Mouse (Mus musculus) kidney, postnatal 4 days (tissue): ENCODE results near the gene Gjb4.

Source experiments
- DNase-seq, 2 experiments: peaks; one replicate each; pipeline ENCODE4 v3.0.0; 2021; ENCODE audit warnings: mixed read lengths in 2 of 2

The Gjb4 gene

DNA sequence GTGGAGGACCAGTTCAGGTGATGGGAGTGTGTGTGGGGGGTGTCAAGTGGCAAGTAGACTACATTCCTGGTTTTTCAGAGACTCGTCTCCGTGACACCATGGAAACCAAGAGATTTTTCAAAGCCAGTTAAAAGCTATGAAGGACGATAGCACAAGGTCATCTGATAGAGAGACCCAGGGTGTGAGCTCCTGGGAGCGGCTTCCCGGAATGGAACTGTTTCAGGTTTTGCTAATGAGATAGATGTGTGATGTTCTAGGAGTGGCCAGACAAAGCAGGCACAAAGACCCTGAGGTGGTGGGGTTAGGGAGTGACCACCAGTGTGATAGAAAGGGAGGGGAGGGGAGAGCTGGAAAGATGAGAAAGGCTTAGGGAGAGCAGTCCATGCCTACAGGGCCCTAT is 8.9 kb downstream of the Gjb4 start:
- DNase-seq: no peak

DNA sequence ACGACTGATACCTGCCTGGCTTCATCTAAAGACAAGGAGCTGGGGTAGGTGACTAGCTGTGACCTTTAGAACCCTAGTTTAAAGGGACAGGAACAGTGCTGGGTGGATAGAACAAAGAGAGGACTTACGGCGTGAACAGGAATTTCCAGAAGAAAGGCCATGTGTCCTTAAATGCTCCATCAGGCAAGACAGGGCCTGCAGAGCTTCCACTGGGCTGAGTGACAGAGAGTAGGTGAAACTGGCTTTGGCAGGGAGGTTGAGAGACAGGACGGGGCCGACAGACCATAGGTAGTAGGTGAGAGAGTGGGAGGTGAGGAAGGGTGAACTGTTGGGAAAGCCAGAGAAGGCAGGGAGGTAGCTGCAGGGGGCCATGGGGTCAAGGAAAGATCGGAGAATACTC is 12.5 kb downstream of the Gjb4 start:
- DNase-seq: no peak

DNA sequence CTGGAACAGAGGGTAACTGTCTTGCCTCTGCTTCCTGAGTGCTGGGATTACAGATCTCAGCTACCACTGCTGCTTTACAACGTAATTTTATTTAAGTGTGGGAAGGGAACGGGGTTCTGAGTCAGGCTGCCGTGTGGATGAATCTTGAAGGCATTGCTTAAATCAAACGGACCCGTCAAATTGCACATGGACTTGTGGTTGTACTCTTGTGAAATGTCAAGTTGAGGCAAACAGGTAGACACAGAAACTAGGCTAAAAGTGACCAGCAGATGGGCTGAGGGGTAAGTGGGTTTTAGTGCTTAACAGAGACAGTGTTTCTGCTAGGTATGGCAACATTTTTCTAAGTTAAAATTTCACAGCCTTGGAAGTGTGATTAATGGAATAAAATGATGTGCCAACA is 16.2 kb downstream of the Gjb4 start:
- DNase-seq: no peak

DNA sequence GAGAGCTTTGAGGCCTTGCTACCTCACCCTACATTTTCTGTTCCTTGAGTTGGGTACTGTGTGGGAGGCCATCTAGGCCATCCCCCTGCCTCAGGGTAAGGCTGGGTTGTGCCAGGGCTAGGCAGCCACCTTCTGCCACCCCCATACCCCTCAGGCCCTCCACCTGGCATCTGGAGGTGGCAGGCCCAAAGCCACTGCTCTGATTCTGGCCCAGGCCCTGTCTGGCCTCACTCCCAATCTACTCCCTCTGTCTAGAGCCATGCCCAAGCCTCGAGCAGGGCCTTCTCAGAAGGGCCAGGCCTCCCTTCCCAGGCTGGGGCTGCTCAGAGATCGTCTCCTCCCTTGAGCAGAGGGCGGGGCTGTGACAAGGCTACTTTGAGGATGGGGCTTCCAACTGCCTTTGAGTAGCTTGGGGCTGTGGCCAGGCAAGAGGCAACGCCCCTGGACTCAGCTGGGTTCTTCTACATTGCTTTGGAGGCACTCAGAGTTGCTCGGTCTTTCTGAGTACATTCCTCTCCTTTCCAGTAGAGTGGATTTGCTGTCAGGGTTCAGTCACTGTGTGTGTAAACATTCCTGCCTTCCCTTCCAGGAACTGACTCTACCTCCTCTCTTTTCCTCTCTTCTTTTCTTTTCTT is 18.9 kb downstream of the Gjb4 start:
- DNase-seq: no peak

DNA sequence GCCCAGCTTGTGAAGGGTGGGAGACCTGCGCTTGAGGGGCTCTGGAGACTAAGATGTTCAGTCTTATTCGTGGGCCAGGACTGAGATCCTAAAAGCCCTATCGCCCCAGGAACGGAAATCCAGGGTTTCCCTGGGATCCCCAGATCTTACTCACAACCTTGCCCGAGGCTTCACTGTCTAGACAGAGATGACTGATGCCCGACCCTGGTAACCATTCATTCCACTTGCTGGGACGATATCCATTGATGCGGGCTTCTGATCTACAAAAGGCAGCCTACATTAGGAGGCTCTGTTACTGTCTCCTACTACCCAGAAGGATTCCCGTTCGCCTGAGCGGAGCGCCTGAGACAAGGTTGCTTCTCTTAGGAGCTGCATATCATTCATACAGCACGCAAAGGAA is 22.7 kb downstream of the Gjb4 start:
- no peak for DNase-seq

DNA sequence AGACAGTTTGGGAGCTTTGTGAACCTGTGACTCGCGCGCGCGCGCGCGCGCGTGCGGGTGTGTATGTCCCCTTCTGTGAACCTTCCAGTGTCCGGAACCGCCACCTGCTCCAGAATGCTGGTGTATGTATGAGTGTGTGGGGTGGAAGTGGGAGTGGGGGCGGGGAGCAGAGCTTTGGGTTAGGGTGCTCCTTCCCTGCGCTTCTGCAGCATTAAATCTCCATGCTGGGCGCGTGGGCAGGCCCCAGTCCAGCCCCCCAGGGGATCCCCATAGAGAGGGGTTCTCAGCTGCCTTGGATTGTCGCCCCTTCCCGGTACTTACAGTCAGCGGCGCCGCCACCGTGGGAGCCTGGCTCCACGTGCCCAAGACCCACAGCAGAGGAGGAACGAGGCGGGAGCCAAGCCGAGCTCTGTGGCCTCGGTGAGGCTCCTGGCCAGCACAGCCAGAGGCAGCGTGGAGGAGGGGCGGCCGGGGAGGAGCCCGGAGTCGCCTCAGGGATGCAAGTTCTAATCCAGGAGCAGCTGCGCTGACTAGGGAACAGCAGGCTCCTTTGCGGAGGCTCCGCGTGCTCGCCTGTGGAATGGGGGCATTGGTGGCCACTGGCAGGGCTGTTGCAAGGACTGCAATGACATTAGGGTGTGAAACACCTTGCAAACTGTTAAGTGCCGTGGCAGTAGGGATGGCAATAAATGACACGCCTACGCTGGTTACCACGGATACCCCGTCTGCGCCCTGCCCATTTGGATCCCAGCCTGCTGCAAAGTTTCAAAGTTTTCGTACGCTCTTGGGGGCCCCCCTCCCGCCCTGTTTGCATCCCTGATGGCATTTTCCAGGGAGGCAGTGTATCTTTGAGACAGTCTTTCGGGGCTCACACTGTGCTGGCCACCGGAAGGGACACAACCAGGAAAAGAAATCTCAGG is 23.4 kb downstream of the Gjb4 start, which contains the start of gene Gjb3:
Gjb3 (minus strand) TSS at position 664 of the 920 bp plus-strand sequence.
- DNase-seq: peak; percentile 26 to 47

DNA sequence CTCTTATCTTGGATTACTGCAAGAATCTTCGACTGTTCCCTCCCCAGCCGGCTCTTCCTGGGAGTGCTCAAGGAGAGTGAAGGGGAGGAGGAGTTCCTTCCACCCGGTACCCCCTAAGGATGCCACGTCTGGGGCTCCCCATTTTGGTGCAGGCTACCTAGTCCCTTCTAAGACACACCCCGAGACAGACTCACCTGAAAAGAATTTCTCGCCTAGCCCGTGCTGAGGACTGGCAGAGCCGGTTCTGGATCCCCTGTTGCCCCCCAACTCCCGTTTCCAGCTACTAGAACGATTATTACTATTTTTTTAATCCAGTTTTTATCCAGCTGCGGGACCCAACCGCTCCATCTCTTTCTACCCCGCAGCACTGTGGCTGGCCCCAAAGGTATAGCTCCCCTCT is 24.1 kb downstream of the Gjb4 start:
- peak in 1 of 2 experiments; percentile 22 for DNase-seq

DNA sequence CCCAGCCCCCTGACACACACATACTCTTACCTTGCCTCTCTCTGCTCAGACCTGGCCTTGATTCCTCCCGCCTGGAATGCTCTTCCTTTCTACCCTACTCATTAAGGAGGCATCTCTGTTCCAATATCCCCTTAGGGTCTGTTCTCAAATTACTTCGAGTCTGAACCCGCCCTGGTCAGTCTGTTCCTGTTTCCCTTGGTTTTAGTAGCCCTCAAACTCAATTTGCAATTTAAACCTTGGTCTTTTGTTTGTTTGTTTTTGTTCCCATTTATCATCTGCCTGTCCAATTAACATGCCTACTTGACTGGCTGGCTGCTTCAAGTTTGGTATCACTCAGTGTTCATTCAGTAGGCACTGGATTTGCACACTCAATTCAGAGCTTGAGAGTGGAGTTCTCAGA is 24.8 kb downstream of the Gjb4 start:
- DNase-seq: no peak

DNA sequence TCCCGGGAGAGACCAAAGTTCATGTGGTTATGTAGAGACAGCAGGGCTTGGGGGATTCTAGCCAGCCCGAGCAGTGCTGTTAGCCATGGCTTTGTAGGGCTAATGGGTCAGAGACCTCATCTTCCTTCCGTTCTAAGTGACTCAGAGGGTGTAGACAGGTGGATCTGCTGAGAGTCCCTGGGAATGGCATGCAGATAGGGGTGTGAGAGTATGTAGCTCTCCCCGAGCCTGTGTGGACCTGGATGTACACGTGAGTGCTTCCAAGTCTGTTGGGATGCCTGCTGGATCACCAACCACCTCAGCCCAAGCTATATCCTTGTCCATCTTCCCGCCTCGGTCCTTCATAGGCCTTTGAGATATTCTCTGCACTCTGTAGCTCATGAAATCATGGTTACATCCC is 25.5 kb downstream of the Gjb4 start:
- DNase-seq: no peak

DNA sequence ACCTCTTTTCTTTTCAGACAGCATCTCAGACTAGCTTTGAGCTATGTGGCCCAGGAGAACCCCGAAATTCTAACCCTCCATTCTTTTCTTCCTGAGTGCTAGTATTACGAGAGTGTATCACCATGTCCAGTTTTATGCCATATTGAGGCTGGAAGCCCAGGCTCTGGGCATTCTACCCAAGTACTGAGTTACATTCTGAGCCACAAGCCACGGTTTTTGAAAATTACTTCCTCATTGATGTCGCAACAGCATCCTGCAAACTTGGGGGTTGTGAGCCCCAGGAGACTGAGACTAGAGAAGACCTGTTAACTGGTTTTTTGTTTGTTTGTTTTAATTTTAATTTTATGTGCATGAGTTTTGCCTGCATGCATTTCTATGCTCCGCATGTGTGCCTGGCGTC is 26.1 kb downstream of the Gjb4 start:
- DNase-seq: no peak

DNA sequence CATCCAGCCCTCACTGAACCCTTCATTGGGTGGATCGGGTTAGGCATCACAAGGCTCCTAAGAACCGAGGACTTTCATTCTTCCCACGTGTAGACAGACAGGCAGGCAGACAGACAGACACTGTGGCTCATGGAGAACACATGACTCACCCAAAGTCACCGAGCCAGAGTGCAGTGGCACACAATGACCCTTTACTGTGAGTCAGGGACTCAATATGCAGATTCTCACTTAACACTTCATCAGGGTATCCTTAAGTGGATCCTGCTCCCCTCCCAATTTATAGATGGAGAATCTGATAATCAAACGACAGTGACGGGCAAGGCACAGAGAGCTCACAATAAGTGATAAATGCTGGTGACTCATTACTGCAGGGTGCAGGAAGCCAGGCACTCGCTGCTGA is 26.6 kb downstream of the Gjb4 start:
- no peak for DNase-seq

DNA sequence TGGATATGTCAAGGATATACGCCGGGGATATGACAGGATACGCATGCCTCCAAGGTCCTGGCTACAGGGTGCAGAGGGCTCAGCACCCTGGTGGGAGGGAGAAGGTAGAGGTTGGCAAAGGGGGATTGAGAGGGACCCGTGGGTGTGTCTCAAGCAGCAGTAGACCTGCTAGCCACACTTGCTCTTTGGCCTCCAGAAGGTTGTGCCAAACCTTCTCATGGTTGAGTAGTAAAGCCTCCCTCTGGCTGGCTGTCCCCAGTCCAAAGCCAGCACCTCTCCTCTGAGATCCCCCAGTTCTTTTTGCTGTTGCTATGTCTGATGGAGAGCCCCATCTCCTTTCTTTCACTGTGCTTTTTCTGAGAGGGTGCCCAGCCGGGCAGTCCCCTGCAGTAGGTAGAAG is 28.6 kb downstream of the Gjb4 start:
- no peak for DNase-seq

DNA sequence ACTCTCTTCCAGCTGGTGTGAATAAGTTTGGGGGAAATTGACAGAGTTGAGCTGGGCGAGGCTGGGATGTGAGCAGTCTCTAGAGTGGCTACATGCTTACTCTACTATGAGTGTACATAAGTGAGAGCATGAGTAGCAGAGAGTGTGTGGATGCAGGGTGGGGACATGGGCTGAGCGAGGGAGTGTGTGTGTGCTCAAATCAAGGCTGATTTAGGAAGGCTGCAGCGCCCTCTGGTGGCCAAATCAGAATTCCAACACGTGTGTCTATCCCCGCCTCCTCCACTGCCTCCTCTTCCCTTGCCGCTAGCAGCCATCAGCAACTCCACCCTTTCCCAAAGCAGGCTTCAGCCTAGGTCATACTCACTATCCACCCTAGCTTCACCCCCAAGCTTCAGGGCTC is 29.1 kb downstream of the Gjb4 start:
- DNase-seq: peak; percentile 90 to 91

DNA sequence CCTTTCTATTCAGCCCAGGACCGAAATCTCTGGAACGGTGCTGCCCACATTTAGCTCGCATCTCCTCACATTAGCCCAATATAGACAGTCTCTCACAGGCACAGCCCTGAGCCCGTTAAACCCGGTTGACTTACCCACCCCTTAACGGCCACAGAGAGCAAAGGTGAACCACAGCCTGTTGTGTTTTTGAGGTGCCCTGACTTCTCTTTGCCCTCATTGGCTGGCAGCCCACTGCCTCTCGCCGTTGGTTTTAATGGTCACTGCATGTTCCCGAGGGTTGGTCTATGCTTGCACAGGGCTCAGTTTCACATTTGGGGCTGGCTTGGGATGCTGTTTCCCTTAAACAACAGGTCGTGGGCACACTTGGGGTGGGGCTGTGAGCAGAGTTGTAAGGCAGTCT is 29.6 kb downstream of the Gjb4 start:
- DNase-seq: no peak

DNA sequence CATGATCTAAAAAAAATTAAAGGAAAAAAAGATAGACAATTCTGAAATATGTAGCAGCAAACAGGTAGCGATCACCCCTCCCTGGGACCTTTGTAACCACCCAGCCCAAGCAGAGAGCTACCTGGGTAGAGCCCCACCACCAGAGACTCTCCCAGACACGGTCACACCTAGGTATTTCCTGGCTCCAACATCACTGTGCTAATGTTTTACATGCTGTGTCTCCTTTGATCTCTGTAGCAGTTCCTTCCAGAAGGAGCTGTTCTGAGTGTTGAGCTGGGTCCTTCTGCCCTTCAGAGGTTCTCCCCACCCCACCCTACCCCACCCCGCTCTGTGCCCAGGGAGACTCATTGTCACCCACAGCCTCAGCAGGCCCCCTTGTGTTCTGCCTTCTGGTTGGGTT is 30.2 kb downstream of the Gjb4 start:
- DNase-seq: no peak

DNA sequence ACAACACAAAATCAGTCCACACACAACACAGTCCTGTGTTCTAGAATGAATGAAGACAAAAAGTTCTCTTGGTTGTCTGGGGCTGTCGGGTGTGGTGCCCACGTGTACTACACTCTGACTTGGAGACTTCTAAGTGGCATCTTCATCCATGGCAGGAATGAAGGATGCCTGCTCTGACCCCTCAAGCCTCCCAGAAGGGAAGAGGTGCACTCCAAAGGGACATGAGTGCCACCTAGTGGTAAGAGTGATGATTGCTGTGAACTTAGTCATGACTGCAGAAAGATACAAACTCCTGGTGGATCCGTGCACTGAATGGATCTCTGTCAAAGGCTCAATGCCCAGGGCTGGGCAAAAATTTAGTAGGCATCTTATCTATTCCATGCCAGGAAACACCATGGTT is 34.3 kb downstream of the Gjb4 start:
- peak; percentile 65 to 71 for DNase-seq

DNA sequence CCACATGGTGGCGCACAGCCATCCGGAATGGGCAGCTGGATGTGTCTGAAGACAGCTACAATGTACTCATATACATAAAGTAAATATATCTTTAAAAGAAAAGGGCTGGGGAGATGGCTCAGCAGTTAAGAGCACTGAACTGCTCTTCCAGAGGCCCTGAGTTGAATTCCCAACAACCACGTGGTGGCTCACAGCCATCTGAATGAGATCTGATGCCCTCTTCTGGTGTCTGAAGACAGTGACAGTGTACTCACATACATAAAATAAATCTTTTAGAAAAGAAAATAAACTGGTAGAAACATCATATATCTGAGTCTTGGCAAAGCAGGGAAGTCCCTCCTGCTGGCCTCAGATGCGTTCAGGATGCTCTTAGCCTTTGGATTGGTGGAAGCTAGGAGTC is 36.7 kb downstream of the Gjb4 start:
- no peak for DNase-seq

DNA sequence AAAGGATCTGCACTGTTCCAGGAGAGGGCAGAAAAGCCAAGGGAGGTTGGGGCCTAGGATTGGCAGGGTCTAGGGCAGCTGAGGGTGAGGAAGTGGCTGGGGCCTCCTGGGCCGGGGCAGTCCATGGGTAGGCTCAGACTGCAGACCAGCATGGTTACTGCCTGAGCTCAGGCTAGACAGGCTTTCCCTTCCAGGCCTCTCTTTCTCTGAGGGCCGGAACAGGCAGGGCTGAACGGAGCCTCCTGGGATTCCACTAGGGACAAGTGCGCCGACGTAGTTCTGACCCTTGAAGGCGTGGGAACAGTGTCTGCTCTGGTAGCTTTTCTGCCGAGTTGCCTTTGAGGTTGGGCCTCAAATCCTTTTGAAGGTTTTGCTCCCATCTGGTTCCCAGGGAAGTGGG is 38.1 kb downstream of the Gjb4 start:
- no peak for DNase-seq

DNA sequence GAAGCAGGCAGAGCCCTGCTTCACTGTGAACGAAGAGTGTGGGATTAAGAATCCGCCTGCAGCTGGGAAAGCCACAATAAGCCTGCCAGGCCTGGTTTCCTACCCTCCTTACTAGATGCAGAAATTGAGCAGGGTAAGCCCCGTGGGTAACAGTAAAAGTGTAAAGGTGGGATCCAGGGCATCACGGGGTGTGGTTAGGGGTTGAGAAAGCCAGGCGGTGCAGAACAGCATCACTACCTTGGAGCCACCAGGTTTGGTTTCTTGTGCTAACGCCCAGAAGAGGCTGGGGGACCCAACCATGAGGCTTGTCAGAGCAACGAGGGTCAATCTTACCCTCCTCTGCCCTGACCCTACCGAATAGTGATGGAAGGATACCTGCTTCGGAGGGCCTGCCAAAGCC is 39.3 kb downstream of the Gjb4 start:
- DNase-seq: no peak

DNA sequence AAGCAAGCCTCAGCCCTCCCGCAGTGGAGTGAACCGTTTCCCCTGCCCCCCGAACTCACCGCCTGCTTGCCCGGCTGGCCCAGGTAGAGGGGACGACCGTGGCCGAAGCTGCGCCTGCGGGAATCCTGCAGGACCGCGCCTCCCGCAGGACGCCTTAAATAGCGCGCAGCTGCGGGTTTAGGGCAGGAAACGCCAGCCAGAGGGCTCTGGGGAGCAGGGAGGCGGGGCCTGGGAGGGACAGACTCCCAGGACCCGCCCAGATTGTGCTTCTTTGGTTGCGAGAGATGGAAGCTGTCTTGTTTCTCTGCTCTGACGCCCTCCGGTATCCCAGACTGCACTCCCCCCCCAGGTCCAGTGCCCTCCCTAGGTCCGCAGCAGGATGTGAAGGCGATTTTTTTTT is 40.0 kb downstream of the Gjb4 start, which contains the start of gene Gja4:
Gja4 (minus strand) TSS at position 179 of the 400 bp plus-strand sequence.
- peak; percentile 83 to 87 for DNase-seq

DNA sequence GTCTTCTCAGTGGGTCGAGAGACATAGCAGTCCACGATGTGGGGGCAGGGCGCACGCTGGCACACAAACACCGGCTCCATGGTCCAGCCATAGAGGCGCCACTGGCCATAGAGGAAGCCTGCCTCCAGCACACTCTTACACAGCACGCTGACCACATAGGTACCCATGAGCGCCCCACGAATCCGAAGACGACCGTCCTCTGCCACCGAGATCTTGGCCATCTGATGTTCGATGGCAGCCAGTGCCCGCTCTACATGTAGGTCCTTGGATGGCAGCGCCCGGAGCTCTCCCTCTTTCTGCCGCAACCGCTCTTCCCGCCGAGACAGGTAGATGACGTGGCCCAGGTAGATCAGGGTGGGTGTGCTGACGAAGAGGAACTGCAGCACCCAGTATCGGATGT is 41.5 kb downstream of the Gjb4 start:
- DNase-seq: no peak

DNA sequence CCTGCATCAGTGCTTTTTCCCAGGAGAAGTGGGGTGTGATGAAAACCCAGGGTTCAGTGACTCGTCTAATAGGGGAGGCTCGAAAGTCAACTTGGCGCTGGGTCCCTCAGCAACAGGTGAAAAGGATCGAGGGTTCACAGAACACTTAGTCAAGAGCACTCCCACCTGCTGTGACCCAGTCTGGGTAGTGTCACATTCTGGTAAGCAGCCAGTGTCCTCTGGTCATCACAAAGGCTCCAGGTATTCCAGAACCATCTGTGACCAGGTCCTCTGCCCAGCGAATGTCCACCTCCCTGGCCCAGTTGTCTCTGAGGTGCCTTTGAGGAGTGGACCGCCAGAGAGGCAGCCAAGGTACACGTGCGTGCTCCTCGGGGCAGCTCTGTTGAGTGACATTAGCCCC is 42.3 kb downstream of the Gjb4 start:
- no peak for DNase-seq

DNA sequence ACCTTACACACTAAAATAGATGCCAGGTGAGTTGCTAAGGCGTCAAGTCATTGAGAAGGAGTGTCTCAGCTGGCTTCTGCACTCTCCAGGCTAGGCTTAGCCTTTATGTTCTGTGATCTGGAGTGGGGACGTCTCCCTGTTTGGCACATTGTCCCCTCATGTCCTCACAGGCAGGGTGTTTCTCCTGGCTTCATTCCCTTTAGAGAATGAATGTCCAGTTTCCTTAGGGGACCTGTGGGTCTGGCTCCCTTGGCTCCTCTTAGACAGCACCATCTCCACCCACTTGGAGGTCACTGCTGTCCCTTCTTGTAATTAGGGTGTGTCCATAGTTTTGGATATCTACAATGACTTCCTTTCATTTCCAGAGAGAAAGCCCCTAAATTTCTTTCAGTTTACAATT is 47.0 kb downstream of the Gjb4 start:
- DNase-seq: no peak

DNA sequence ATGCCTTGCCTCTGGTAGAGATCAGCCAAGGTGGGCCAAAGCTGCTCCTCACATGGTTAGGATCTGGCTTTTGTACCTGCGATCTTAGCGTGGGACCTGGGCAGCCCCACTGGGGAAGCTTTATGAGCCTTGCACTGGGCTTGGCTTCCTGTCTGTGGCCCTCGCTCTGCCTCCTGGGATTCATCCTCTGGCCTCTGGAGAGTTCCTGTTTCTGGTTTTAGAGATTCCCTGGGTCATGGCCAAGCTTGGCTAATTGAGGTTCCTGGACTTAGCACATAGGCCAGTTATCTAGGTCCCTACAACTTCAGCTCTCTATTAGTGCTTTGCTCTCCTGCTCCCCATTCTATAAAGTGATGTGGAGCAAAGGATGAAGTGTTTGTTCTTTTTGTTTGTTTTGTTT is 50.1 kb downstream of the Gjb4 start:
- no peak for DNase-seq
